ENCODE assay signal across 8 mouse cellular contexts in genomic region chr12:91789801-91790200, GRCm38 (mm10). TPM values are rescaled to one million over a fixed set of nuclear protein-coding genes. Genes with fewer than 3 reads are reported as not detected.
DNase-seq lines count a peak whose midpoint lies in the region; ATAC-seq lines count a peak whose summit lies in the region.

No protein-coding gene starts in this region.

- peak; percentile 66 for DNase-seq in hindbrain, embryonic 10.5 days (ENCODE audit: low spot score)
- DNase-seq in adrenal gland, adult (ENCODE audit: inconsistent age in 2 of 2, low spot score in 1 of 2) = peak; percentile 49 to 87
- DNase-seq in embryo, embryonic 11 days = peak; percentile 56
- peak; percentile 56 to 60 for DNase-seq in layer of hippocampus, postnatal 36 days
- DNase-seq in lung, postnatal 14 days = peak; percentile 71
- DNase-seq in right cerebral cortex, postnatal 4 days = peak; percentile 29

- no peak overlapping the region for H3K4me2 ChIP-seq in hindbrain, embryonic 13.5 days

- no peak overlapping the region for H3K9ac ChIP-seq in hindbrain, embryonic 13.5 days

- no peak overlapping the region for H3K27ac ChIP-seq in hindbrain, embryonic 10.5 days
- no peak overlapping the region for H3K27ac ChIP-seq in hindbrain, embryonic 13.5 days

- H3K36me3 ChIP-seq in hindbrain, embryonic 10.5 days = no peaks in the 10 kb centered on the region
- no peaks in the 10 kb centered on the region for H3K36me3 ChIP-seq in hindbrain, embryonic 13.5 days

- 55% methylated on average over 6 of the region's 6 CpGs for WGBS in hindbrain, embryonic 10.5 days
- WGBS in hindbrain, embryonic 13.5 days = 52% methylated on average over 6 of the region's 6 CpGs

- 0 out of 2 replicates have a peak, but pooled peaks cover 7% of the 10 kb centered on the region for H3K4me1 ChIP-seq in hindbrain, embryonic 10.5 days (replicated peaks)
- no peaks in the 10 kb centered on the region for H3K4me1 ChIP-seq in hindbrain, embryonic 13.5 days (replicated peaks)

- no peaks in the 10 kb centered on the region for H3K9me3 ChIP-seq in hindbrain, embryonic 10.5 days
- H3K9me3 ChIP-seq in hindbrain, embryonic 13.5 days = no peaks in the 10 kb centered on the region

- H3K4me3 ChIP-seq in hindbrain, embryonic 10.5 days = no peak overlapping the region
- H3K4me3 ChIP-seq in hindbrain, embryonic 13.5 days = no peak overlapping the region

- ATAC-seq in hindbrain, embryonic 13.5 days (ENCODE audit: low FRiP score) = no peak; the same call in 1 of the 2 replicates
- peak; percentile 67 to 74; a peak in 3 of 4 replicates for ATAC-seq in hematopoietic stem cell, adult 5-6 weeks (replicated peaks in 1 of 2; ENCODE audit: insufficient read depth in 1 of 2, low FRiP score in 2 of 2, low TSS enrichment in 1 of 2, low read depth in 1 of 2, poor library complexity in 2 of 2, severe bottlenecking in 2 of 2)

- no peaks in the 10 kb centered on the region for H3K27me3 ChIP-seq in hindbrain, embryonic 10.5 days (ENCODE audit: insufficient read depth, poor library complexity, severe bottlenecking)
- H3K27me3 ChIP-seq in hindbrain, embryonic 13.5 days = 0 out of 2 replicates have a peak, but pooled peaks cover 2% of the 10 kb centered on the region

RNA-seq across cellular contexts. Expression of gene Ston2, which starts 1.6 kb away (rescaled TPM):
- polyA plus RNA-seq in hindbrain, embryonic 10.5 days (2016; fragmentation: Nextera tagmentation; extraction: Ambion mirVana) = 9.2 and 9.4 TPM in 2 replicates
- 5.3 and 6.3 TPM in 2 replicates for polyA plus RNA-seq in hindbrain, embryonic 13.5 days (2015; fragmentation: Nextera tagmentation; extraction: Ambion mirVana)
- 0.81 and 0.94 TPM in 2 replicates for total RNA-seq in hematopoietic stem cell, adult 5-6 weeks (2017)
- 10 to 100 TPM; 30.8 to 35.6 TPM for total RNA-seq in layer of hippocampus, postnatal 36 days (2021)

RNA-seq across cellular contexts. Expression of gene Sel1l, which starts 59.2 kb away (rescaled TPM):
- 61.3 and 74.9 TPM in 2 replicates for polyA plus RNA-seq in hindbrain, embryonic 10.5 days (2016; fragmentation: Nextera tagmentation; extraction: Ambion mirVana)
- 105 and 106 TPM in 2 replicates for polyA plus RNA-seq in hindbrain, embryonic 13.5 days (2015; fragmentation: Nextera tagmentation; extraction: Ambion mirVana)
- 67.0 and 98.3 TPM in 2 replicates for total RNA-seq in hematopoietic stem cell, adult 5-6 weeks (2017)
- total RNA-seq in layer of hippocampus, postnatal 36 days (2021) = 100 to 1,000 TPM; 187 to 204 TPM

Comparison
In these comparisons a context has a peak if more than half of its experiments do, and no peak if none do; other contexts are left out.
1. RNA of gene Ston2, which starts 1.6 kb away (total RNA-seq): 30.8 to 35.6 TPM in layer of hippocampus, postnatal 36 days; 0.81 to 0.94 TPM in hematopoietic stem cell, adult 5-6 weeks; every median in the first group is over 10 times any median in the second.
2. Peak in every context shown above with its lines, with median percentiles within 50 percentile points of each other: DNase-seq.